Mouse (Mus musculus) midbrain, embryonic 11.5 days (tissue): ENCODE data around the gene Cyb5r3. TPM values are rescaled to one million over a fixed set of nuclear protein-coding genes. Genes with fewer than 3 reads are reported as not detected.

ENCODE experiments used
- ATAC-seq: fragments of 200-750 bp; cut with Nextera tagmentation; 2 replicates; pipeline ENCODE4 v1.8.0; 2017; ENCODE audit warnings: moderate TSS enrichment, moderate library complexity; ENCODE audit not compliant: low FRiP score
- DNase-seq: peaks from one replicate; pipeline ENCODE4 v3.0.0; 2015; ENCODE audit warnings: low spot score; ENCODE audit errors: missing footprints
- H3K27ac ChIP-seq: fragments of 300-500 bp; sonication (generic); 2 replicates; pipeline ENCODE4 v1.5.1; 2014; ENCODE audit warnings: low read depth, low read length
- H3K27me3 ChIP-seq: fragments of 300-500 bp; sonication (generic); 2 replicates; pipeline ENCODE4 v1.6.1; 2014; ENCODE audit warnings: mild to moderate bottlenecking, low read length, moderate library complexity, mixed read lengths; ENCODE audit not compliant: control insufficient read depth, insufficient read depth
- H3K36me3 ChIP-seq: fragments of 300-500 bp; sonication (generic); 2 replicates; pipeline ENCODE4 v1.6.1; 2014; ENCODE audit warnings: mild to moderate bottlenecking, low read length, moderate library complexity, mixed read lengths; ENCODE audit not compliant: control insufficient read depth, insufficient read depth
- H3K4me1 ChIP-seq: fragments of 300-500 bp; sonication (generic); 2 replicates; pipeline ENCODE4 v1.6.1; 2014; ENCODE audit warnings: low read length; ENCODE audit not compliant: control insufficient read depth, insufficient read depth
- H3K4me2 ChIP-seq: fragments of 300-500 bp; sonication (generic); 2 replicates; pipeline ENCODE4 v1.6.1; 2014; ENCODE audit warnings: mild to moderate bottlenecking, moderate library complexity
- H3K4me3 ChIP-seq: fragments of 300-500 bp; sonication (generic); 2 replicates; pipeline ENCODE4 v1.5.1; 2014; ENCODE audit warnings: low read depth, low read length
- H3K9ac ChIP-seq: fragments of 300-500 bp; sonication (generic); 2 replicates; pipeline ENCODE4 v1.6.1; 2014; ENCODE audit warnings: low read length
- H3K9me3 ChIP-seq: fragments of 300-500 bp; sonication (generic); 2 replicates; pipeline ENCODE4 v1.6.1; 2016; ENCODE audit warnings: low read length; ENCODE audit not compliant: control insufficient read depth
- WGBS: fragments of 180-500 bp; shearing (Covaris S2); extraction: QIAGEN DNeasy Blood & Tissue Kit; methylation state at CpG from one replicate; pipeline ENCODE4 v1.1.7; 2014; 5-methylcytosine and 5-hydroxymethylcytosine counted together
- polyA plus RNA-seq: library from polyadenylated mRNA; unstranded; fragments of >200 nt; fragmentation: Nextera tagmentation; extraction: Ambion mirVana; gene quantifications from 2 replicates; pipeline ENCODE4 v1.2.1, GENCODE M21; 2014

Gene Cyb5r3
- 156 and 161 TPM in 2 replicates for polyA plus RNA-seq

- Histone ChIP-seq H3K9me3 (no peaks in the 10 kb centered on the region), H3K4me3 (peak within 1 kb of the TSS; percentile 85), H3K36me3 (no peaks in the 10 kb centered on the region), H3K27me3 (no peaks in the 10 kb centered on the region), H3K9ac (peak within 1 kb of the TSS; percentile 88), H3K27ac (peak within 1 kb of the TSS; percentile 72), H3K4me2 (peak within 1 kb of the TSS; percentile 95), H3K4me1 (peaks cover 10% of the 10 kb centered on the region)
- 39% methylated on average over 28 of the region's 28 CpGs for WGBS
- peak; percentile 72 for DNase-seq
- peak; percentile 66 for ATAC-seq
Measured at GRCm38 (mm10) chr15:83172492-83173429, at the start of gene Cyb5r3. Gene Cyb5r3 (minus strand): TSS chr15:83172592.

GRCm38 (mm10) chr15:83221721-83222120 lies 49.3 kb upstream of the Cyb5r3 start:
- H3K4me2 ChIP-seq, result no peak overlapping the region
- no peaks in the 10 kb centered on the region for H3K36me3 ChIP-seq
- peaks cover 14% of the 10 kb centered on the region for H3K4me1 ChIP-seq
- WGBS, result 90% methylated on average over 4 of the region's 4 CpGs
- H3K27ac ChIP-seq, result no peak overlapping the region
- H3K9me3 ChIP-seq, result no peaks in the 10 kb centered on the region
- H3K27me3 ChIP-seq, result no peaks in the 10 kb centered on the region
- H3K4me3 ChIP-seq, result no peak overlapping the region
- no peak overlapping the region for H3K9ac ChIP-seq
- ATAC-seq (no peak), DNase-seq (peak; percentile 21)

- Histone ChIP-seq H3K36me3 (no peaks in the 10 kb centered on the region), H3K27me3 (no peaks in the 10 kb centered on the region), H3K4me1 (peaks cover 17% of the 10 kb centered on the region), H3K27ac (no peak overlapping the region), H3K9ac (no peak overlapping the region), H3K4me3 (no peak overlapping the region), H3K9me3 (no peaks in the 10 kb centered on the region), H3K4me2 (no peak overlapping the region)
- DNase-seq (peak; percentile 49), ATAC-seq (no peak)
- WGBS, result 57% methylated on average over 9 of the region's 9 CpGs
Measured at GRCm38 (mm10) chr15:83220368-83221013, 48.1 kb upstream of the Cyb5r3 start.

- H3K9ac ChIP-seq, result peak overlapping the region; percentile 27; the same call in 1 of the 2 replicates
Measured at GRCm38 (mm10) chr15:83215322-83216216, 43.2 kb upstream of the Cyb5r3 start.

GRCm38 (mm10) chr15:83210229-83210628 lies 37.8 kb upstream of the Cyb5r3 start:
- Histone ChIP-seq H3K4me2 (0 out of 2 replicates have a peak overlapping the region, but pooled peaks have one; percentile 1), H3K36me3 (no peaks in the 10 kb centered on the region), H3K4me1 (no peaks in the 10 kb centered on the region), H3K27me3 (no peaks in the 10 kb centered on the region), H3K9ac (no peak overlapping the region), H3K9me3 (no peaks in the 10 kb centered on the region), H3K27ac (no peak overlapping the region), H3K4me3 (no peak overlapping the region)
- WGBS, result 22% methylated on average over 11 of the region's 11 CpGs
- ATAC-seq (no peak), DNase-seq (peak; percentile 86)

More at GRCm38 (mm10) chr15:83215322-83216216, 43.2 kb upstream of the Cyb5r3 start:
- Histone ChIP-seq H3K4me3 (no peak overlapping the region), H3K9me3 (no peaks in the 10 kb centered on the region), H3K27me3 (no peaks in the 10 kb centered on the region), H3K4me1 (peaks cover 4% of the 10 kb centered on the region; the same call in 1 of the 2 replicates), H3K36me3 (no peaks in the 10 kb centered on the region), H3K4me2 (no peak overlapping the region), H3K27ac (peak overlapping the region; percentile 69)
- ATAC-seq, result peak; percentile 78; the same call in 1 of the 2 replicates
- WGBS, result 40% methylated on average over 5 of the region's 5 CpGs
- DNase-seq, result peak; percentile 86

GRCm38 (mm10) chr15:83209719-83210118 lies 37.3 kb upstream of the Cyb5r3 start:
- Histone ChIP-seq H3K9me3 (no peaks in the 10 kb centered on the region), H3K4me3 (no peak overlapping the region), H3K27ac (no peak overlapping the region), H3K36me3 (no peaks in the 10 kb centered on the region), H3K27me3 (no peaks in the 10 kb centered on the region), H3K4me1 (no peaks in the 10 kb centered on the region), H3K9ac (no peak overlapping the region), H3K4me2 (peak overlapping the region; percentile 1; the same call in 1 of the 2 replicates)
- 14% methylated on average over 10 of the region's 10 CpGs for WGBS
- DNase-seq (peak; percentile 86), ATAC-seq (no peak)

- Histone ChIP-seq H3K4me1 (no peaks in the 10 kb centered on the region), H3K27me3 (no peaks in the 10 kb centered on the region), H3K9me3 (no peaks in the 10 kb centered on the region), H3K4me2 (peak overlapping the region; percentile 1; the same call in 1 of the 2 replicates), H3K27ac (no peak overlapping the region), H3K36me3 (no peaks in the 10 kb centered on the region), H3K4me3 (no peak overlapping the region), H3K9ac (no peak overlapping the region)
- DNase-seq (peak; percentile 88), ATAC-seq (no peak)
- 48% methylated on average over 4 of the region's 4 CpGs for WGBS
Measured at GRCm38 (mm10) chr15:83209092-83209695, 36.8 kb upstream of the Cyb5r3 start.
